ENCODE assay signal across 12 mouse cellular contexts in genomic region chr3:102755801-102756200, GRCm38 (mm10). TPM values are rescaled to one million over a fixed set of nuclear protein-coding genes. Genes with fewer than 3 reads are reported as not detected.
DNase-seq lines count a peak whose midpoint lies in the region; ATAC-seq and TF ChIP-seq lines count a peak whose summit lies in the region.
"Had no signal": no experiment of that assay in that cellular context is flagged by ENCODE, and none has a peak within 500 bp of the region (broad histone marks: within the 10 kb centered on the region; RNA-seq: fewer than 3 reads in every experiment).

No protein-coding gene starts in this region.

- ATAC-seq in intestine, embryonic 14.5 days (replicated peaks; ENCODE audit: low FRiP score, low TSS enrichment, low read depth): peak; percentile 74

- 0 out of 2 replicates have a peak, but pooled peaks cover 3% of the 10 kb centered on the region for H3K4me1 ChIP-seq in intestine, embryonic 14.5 days (replicated peaks; ENCODE audit: control insufficient read depth, insufficient read depth, low read length)
- peaks cover 6% of the 10 kb centered on the region for H3K4me1 ChIP-seq in cerebellum, adult 2 months (ENCODE audit: control insufficient read depth, insufficient read depth, low read length)

- no peak overlapping the region for H3K4me3 ChIP-seq in intestine, embryonic 14.5 days (ENCODE audit: low read depth, low read length)
- no peak overlapping the region for H3K4me3 ChIP-seq in left cerebral cortex, adult 2 months
- H3K4me3 ChIP-seq in cerebellum, adult 2 months (replicated peaks; ENCODE audit: insufficient read depth, low read depth, low read length): no peak overlapping the region

- peak; percentile 70 for DNase-seq in CD4-positive, CD25-positive, alpha-beta regulatory T cell, adult 2 months (ENCODE audit: low read depth, low spot score)
- peak; percentile 75 for DNase-seq in T-cell, adult 2 months (ENCODE audit: low spot score)
- DNase-seq in intestine, embryonic 14.5 days (ENCODE audit: low spot score): no peak
- peak; percentile 44 for DNase-seq in splenic B cell, adult 2 months (ENCODE audit: low read depth, low spot score)
- DNase-seq in urinary bladder, postnatal 36 days (ENCODE audit: low spot score in 2 of 2): no peak
- DNase-seq in left cerebral cortex, adult 2 months (ENCODE audit: extremely low spot score in 1 of 2, low spot score in 2 of 2): no peak
- no peak for DNase-seq in cerebellum, adult 2 months
- no peak for DNase-seq in left cerebral cortex, adult 9 months (ENCODE audit: low spot score in 2 of 2)
- DNase-seq: kidney, adult 9 months; retina, postnatal 1 day had no signal

- intact Hi-C loops in left cerebral cortex, adult 2 months (cut with DNase I): no loop called here

- TF ChIP-seq POLR2A in cerebellum, adult 2 months (IDR thresholded peaks at IDR 0.05; ENCODE audit: borderline replicate concordance, insufficient read depth, low read length): no peak

- H3K9me3 ChIP-seq in intestine, embryonic 14.5 days (ENCODE audit: control insufficient read depth, low read length): no peaks in the 10 kb centered on the region

- no peak for TF ChIP-seq CTCF in left cerebral cortex, adult 2 months (IDR thresholded peaks at IDR 0.05)
- no peak for TF ChIP-seq CTCF in cerebellum, adult 2 months (IDR thresholded peaks at IDR 0.05; ENCODE audit: borderline replicate concordance, insufficient read depth, low read depth, low read length)

- H3K36me3 ChIP-seq in intestine, embryonic 14.5 days (ENCODE audit: control insufficient read depth, insufficient read depth, low read length): peaks cover 23% of the 10 kb centered on the region
- 0 out of 2 replicates have a peak, but pooled peaks cover 2% of the 10 kb centered on the region for H3K36me3 ChIP-seq in splenic B cell, adult 2 months (ENCODE audit: control insufficient read depth, insufficient read depth, low read length, poor library complexity, severe bottlenecking)

- H3K27me3 ChIP-seq in intestine, embryonic 14.5 days (replicated peaks; ENCODE audit: control insufficient read depth, insufficient read depth, low read length): no peaks in the 10 kb centered on the region
- no peaks in the 10 kb centered on the region for H3K27me3 ChIP-seq in splenic B cell, adult 2 months (ENCODE audit: control insufficient read depth, insufficient read depth, low read length, poor library complexity, severe bottlenecking)
- no peaks in the 10 kb centered on the region for H3K27me3 ChIP-seq in cerebellum, adult 2 months (ENCODE audit: control insufficient read depth, insufficient read depth, low read length)

- no peak overlapping the region for H3K4me2 ChIP-seq in intestine, embryonic 14.5 days (ENCODE audit: low read length)

- no peak overlapping the region for H3K9ac ChIP-seq in intestine, embryonic 14.5 days (ENCODE audit: low read length)

- H3K27ac ChIP-seq in intestine, embryonic 14.5 days (ENCODE audit: low read depth): peak overlapping the region; percentile 16; the same call in 1 of the 2 replicates
- H3K27ac ChIP-seq in left cerebral cortex, adult 2 months: no peak overlapping the region
- H3K27ac ChIP-seq in cerebellum, adult 2 months (ENCODE audit: insufficient read depth, low read length): no peak overlapping the region

- 20% methylated on average over 1 of the region's 1 CpGs for WGBS in intestine, embryonic 14.5 days
- whole genome bisulfite sequencing in cerebellum, adult 2 months: 81% methylated on average over 1 of the region's 1 CpGs

RNA-seq across cellular contexts. Expression of gene Tspan2, which starts 21.5 kb away (rescaled TPM):
- 24.1 and 25.1 TPM in 2 replicates for polyA plus RNA-seq in intestine, embryonic 14.5 days (2014; fragmentation: Nextera tagmentation; extraction: Ambion mirVana)
- 10 to 100 TPM; 50.5 to 51.8 TPM for total RNA-seq in left cerebral cortex, adult 2 months (2021)
- 106 and 110 TPM in 2 replicates for polyA plus RNA-seq in cerebellum, adult 2 months (2012; rRNA removed)

RNA-seq across cellular contexts. Expression of gene Tshb, which starts 26.7 kb away (rescaled TPM):
- 0.16 and 0.19 TPM in 2 replicates for polyA plus RNA-seq in intestine, embryonic 14.5 days (2014; fragmentation: Nextera tagmentation; extraction: Ambion mirVana)
- not detected for total RNA-seq in left cerebral cortex, adult 2 months (2021)
- 1.1 and 2.4 TPM in 2 replicates for polyA plus RNA-seq in cerebellum, adult 2 months (2012; rRNA removed)
- polyA plus RNA-seq: brain, embryonic 14.5 days; liver, embryonic 16.5 days had no signal

Comparison
In these comparisons a context has a peak if more than half of its experiments do, and no peak if none do; other contexts are left out.
1. DNase-seq: peak in CD4-positive, CD25-positive, alpha-beta regulatory T cell, adult 2 months (single experiment), T-cell, adult 2 months (single experiment) and splenic B cell, adult 2 months (single experiment); none in intestine, embryonic 14.5 days (single experiment), urinary bladder, postnatal 36 days (0 of 2), left cerebral cortex, adult 2 months (0 of 2), cerebellum, adult 2 months (0 of 2) and left cerebral cortex, adult 9 months (0 of 2).